Mouse (Mus musculus): ENCODE results near the gene Usp6nl. TPM values are rescaled to one million over a fixed set of nuclear protein-coding genes. Genes with fewer than 3 reads are reported as not detected.
A peak's percentile ranks its signal among the peaks of the same experiment; 100 is the strongest.

The Usp6nl gene
- polyA plus RNA-seq, 1 experiment from 2014 or later = 21.8 TPM

DNA sequence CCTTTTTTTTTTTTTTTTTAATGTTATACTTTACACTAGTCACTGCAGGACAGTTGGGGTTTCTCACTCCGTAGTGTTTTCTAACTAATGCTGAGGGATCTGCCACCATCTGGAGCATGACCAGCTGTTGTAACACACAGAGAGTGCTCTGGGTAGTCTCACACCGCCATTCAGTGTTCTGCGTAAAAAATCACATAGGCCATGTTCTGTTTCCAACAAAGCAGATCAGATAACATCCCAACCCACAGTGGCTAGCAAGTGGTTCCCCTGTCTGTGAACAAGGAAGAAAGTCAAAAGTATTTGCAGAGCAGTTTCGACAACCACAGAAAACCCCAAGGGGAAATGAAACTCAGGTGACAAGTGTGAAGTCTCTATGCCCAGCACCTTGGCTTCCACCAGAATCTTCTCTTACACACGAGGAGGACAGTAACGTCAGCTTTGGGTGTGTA, 13.1 kb upstream of the Usp6nl start:
- Histone ChIP-seq H3K4me2 (replicated peaks) (no peak overlapping the region), H3K27me3 (no peaks in the 10 kb centered on the region), H3K36me3 (no peaks in the 10 kb centered on the region), H3K27ac (replicated peaks) (no peak overlapping the region), H3K9me3 (no peaks in the 10 kb centered on the region), H3K4me3 (no peak overlapping the region), H3K9ac (replicated peaks) (no peak overlapping the region), H3K4me1 (no peaks in the 10 kb centered on the region)
- WGBS = 85% methylated on average over 6 of the region's 6 CpGs
- no peak for ATAC-seq (ENCODE audit: low FRiP score, low read depth)

- Histone ChIP-seq H3K4me2 (replicated peaks) (no peak overlapping the region), H3K4me1 (no peaks in the 10 kb centered on the region), H3K4me3 (no peak overlapping the region), H3K9me3 (no peaks in the 10 kb centered on the region), H3K27ac (replicated peaks) (no peak overlapping the region), H3K27me3 (no peaks in the 10 kb centered on the region), H3K9ac (replicated peaks) (no peak overlapping the region), H3K36me3 (no peaks in the 10 kb centered on the region)
- ATAC-seq (ENCODE audit: low FRiP score, low read depth) = no peak
- WGBS = 91% methylated on average over 10 of the region's 10 CpGs
Observed at GRCm38 (mm10) chr2:6312764-6313163, 9.7 kb upstream of the Usp6nl start.

DNA sequence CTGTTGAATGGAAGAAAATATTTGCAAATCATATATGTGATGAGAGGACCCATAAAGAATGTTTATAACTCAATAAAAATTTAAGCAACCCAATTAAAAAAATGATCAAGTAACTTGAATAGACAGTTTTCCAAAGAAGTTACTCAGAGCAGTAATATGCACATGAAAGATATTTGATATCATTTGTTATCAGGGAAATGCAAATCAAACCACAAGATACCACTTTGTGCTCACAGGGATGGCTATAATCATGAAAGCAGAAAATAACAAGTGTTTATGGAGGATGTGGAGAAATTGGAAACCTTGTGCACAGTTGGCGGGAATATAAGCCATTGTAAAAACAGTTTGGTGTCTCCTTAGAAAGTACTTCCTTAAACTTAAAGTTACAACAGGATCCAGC, 8.7 kb upstream of the Usp6nl start:
- no peak for ATAC-seq (ENCODE audit: low FRiP score, low read depth)
- no peak overlapping the region for H3K9ac ChIP-seq (replicated peaks)
- WGBS = 97% methylated on average over 1 of the region's 1 CpGs
- H3K27ac ChIP-seq (replicated peaks) = no peak overlapping the region
- H3K27me3 ChIP-seq = no peaks in the 10 kb centered on the region
- H3K4me3 ChIP-seq = no peak overlapping the region
- no peaks in the 10 kb centered on the region for H3K4me1 ChIP-seq
- H3K9me3 ChIP-seq = no peaks in the 10 kb centered on the region
- no peak overlapping the region for H3K4me2 ChIP-seq (replicated peaks)
- no peaks in the 10 kb centered on the region for H3K36me3 ChIP-seq

DNA sequence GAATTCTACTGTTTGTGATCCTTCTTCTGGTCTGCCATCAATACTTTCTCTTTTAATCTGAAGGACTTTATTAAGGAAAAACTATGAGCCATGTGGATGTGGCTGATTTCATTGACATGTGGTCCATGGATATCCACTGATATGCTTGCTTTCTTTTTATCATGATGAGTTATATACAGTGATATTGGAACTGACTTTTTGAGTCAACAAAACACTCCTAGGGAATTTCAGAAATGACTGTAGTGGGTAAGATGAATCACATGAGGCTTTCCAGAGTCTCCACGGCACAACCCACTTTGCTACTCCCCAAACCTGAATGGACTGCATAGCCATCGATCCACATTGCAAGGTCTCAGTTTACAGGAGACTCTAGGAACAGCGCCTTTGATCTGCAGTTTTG, 2.3 kb upstream of the Usp6nl start:
- Histone ChIP-seq H3K4me2 (replicated peaks) (no peak overlapping the region), H3K9me3 (no peaks in the 10 kb centered on the region), H3K9ac (replicated peaks) (no peak overlapping the region), H3K36me3 (no peaks in the 10 kb centered on the region), H3K4me3 (no peak overlapping the region), H3K27me3 (no peaks in the 10 kb centered on the region), H3K27ac (replicated peaks) (no peak overlapping the region), H3K4me1 (peaks cover 22% of the 10 kb centered on the region)
- WGBS = 85% methylated on average over 3 of the region's 3 CpGs
- no peak for ATAC-seq (ENCODE audit: low FRiP score, low read depth)

GRCm38 (mm10) chr2:6321769-6322375, 595 bp upstream of the Usp6nl start:
- Histone ChIP-seq H3K9me3 (no peaks in the 10 kb centered on the region), H3K4me3 (peak overlapping the region; percentile 77), H3K27ac (replicated peaks) (peak overlapping the region; percentile 97), H3K36me3 (no peaks in the 10 kb centered on the region), H3K4me1 (peaks cover 27% of the 10 kb centered on the region), H3K4me2 (replicated peaks) (peak overlapping the region; percentile 63), H3K27me3 (no peaks in the 10 kb centered on the region), H3K9ac (replicated peaks) (peak overlapping the region; percentile 97)
- 8% methylated on average over 9 of the region's 9 CpGs for WGBS
- no peak; the same call in 1 of the 2 replicates for ATAC-seq (ENCODE audit: low FRiP score, low read depth)

DNA sequence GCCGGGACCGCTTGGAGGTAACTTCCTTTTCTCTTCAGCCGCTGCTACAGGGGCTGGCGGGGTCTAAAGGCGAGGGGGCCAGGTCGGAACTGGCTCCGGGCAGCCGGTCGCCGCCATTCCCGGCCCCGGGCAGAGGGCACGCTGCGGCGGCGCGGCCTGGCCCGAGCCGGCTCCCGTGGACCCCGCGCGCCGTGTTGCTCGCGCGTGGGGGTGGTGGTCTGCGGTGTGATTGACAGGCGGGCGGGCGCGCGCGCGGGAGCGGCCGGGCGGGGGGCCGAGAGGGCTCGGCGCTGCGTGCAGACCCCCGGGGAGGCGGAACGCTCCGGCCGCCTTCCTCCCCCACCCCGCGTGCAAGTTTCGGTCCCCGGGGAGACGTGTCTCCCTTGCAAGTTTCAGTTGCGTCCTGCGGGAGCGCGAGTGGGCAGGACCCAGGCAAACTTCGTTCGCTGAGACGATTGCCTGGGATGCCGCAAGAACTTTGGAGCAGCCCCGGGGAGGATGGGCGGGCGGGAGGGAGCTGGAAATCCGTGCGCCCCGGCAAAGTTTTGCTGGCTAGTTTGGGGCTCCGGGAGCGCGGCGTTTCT, 563 bp downstream of the Usp6nl start:
- Histone ChIP-seq H3K9ac (replicated peaks) (peak overlapping the region; percentile 97), H3K4me1 (peaks cover 27% of the 10 kb centered on the region), H3K4me3 (peak overlapping the region; percentile 77), H3K4me2 (replicated peaks) (peak overlapping the region; percentile 63), H3K36me3 (no peaks in the 10 kb centered on the region), H3K27me3 (no peaks in the 10 kb centered on the region), H3K9me3 (no peaks in the 10 kb centered on the region), H3K27ac (replicated peaks) (peak overlapping the region; percentile 97)
- ATAC-seq (ENCODE audit: low FRiP score, low read depth) = peak; percentile 75
- under 1% methylated on average over 70 of the region's 70 CpGs for WGBS

- Histone ChIP-seq H3K4me3 (no peak overlapping the region), H3K27ac (replicated peaks) (no peak overlapping the region), H3K36me3 (no peaks in the 10 kb centered on the region), H3K4me1 (peaks cover 32% of the 10 kb centered on the region), H3K27me3 (no peaks in the 10 kb centered on the region), H3K9me3 (no peaks in the 10 kb centered on the region), H3K9ac (replicated peaks) (no peak overlapping the region), H3K4me2 (replicated peaks) (no peak overlapping the region)
- ATAC-seq (ENCODE audit: low FRiP score, low read depth) = no peak
- WGBS = 37% methylated on average over 3 of the region's 3 CpGs
Observed at GRCm38 (mm10) chr2:6325646-6326045, 3.2 kb downstream of the Usp6nl start.

GRCm38 (mm10) chr2:6328927-6329326, 6.5 kb downstream of the Usp6nl start:
- Histone ChIP-seq H3K4me1 (peaks cover 24% of the 10 kb centered on the region), H3K36me3 (no peaks in the 10 kb centered on the region), H3K27me3 (no peaks in the 10 kb centered on the region), H3K4me2 (replicated peaks) (no peak overlapping the region), H3K9me3 (no peaks in the 10 kb centered on the region), H3K27ac (replicated peaks) (no peak overlapping the region), H3K4me3 (no peak overlapping the region), H3K9ac (replicated peaks) (no peak overlapping the region)
- no peak for ATAC-seq (ENCODE audit: low FRiP score, low read depth)
- WGBS = 83% methylated on average over 7 of the region's 7 CpGs

GRCm38 (mm10) chr2:6330756-6331155, 8.3 kb downstream of the Usp6nl start:
- H3K27me3 ChIP-seq = no peaks in the 10 kb centered on the region
- WGBS = 93% methylated on average over 8 of the region's 8 CpGs
- no peak overlapping the region for H3K4me3 ChIP-seq

GRCm38 (mm10) chr2:6331324-6332137, 9.1 kb downstream of the Usp6nl start:
- WGBS = 80% methylated on average over 7 of the region's 7 CpGs
- no peak overlapping the region for H3K9ac ChIP-seq (replicated peaks)
- H3K27ac ChIP-seq (replicated peaks) = no peak overlapping the region
- no peak overlapping the region for H3K4me2 ChIP-seq (replicated peaks)
- no peak for ATAC-seq (ENCODE audit: low FRiP score, low read depth)
- H3K27me3 ChIP-seq = no peaks in the 10 kb centered on the region
- H3K36me3 ChIP-seq = no peaks in the 10 kb centered on the region
- no peak overlapping the region for H3K4me3 ChIP-seq
- no peaks in the 10 kb centered on the region for H3K9me3 ChIP-seq
- H3K4me1 ChIP-seq = peaks cover 21% of the 10 kb centered on the region; the same call in 1 of the 2 replicates

More at GRCm38 (mm10) chr2:6330756-6331155, 8.3 kb downstream of the Usp6nl start:
- H3K4me2 ChIP-seq (replicated peaks) = no peak overlapping the region
- ATAC-seq (ENCODE audit: low FRiP score, low read depth) = no peak
- no peaks in the 10 kb centered on the region for H3K36me3 ChIP-seq
- no peak overlapping the region for H3K9ac ChIP-seq (replicated peaks)
- no peak overlapping the region for H3K27ac ChIP-seq (replicated peaks)
- peaks cover 21% of the 10 kb centered on the region; the same call in 1 of the 2 replicates for H3K4me1 ChIP-seq
- no peaks in the 10 kb centered on the region for H3K9me3 ChIP-seq

DNA sequence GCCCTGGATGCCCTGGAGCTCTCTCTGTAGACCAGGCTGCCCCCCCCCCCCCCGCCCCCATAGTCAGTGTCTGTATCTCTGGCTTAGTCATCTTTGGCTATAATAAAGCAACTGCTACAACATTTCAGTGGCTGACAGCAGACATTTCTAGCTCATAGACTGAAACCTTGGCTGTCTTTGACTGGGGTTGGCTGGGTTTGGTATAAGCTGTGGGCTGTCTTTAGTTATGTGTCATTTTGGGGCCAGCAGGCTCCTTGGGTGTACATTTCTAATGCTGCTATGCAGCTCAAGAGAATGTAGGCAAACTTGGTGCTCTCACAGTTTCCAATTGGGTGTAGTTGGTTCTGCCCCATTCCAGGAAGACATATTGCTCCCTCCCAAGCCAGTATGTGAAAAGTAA, 11.1 kb downstream of the Usp6nl start:
- Histone ChIP-seq H3K4me3 (no peak overlapping the region), H3K36me3 (0 out of 2 replicates have a peak, but pooled peaks cover 10% of the 10 kb centered on the region), H3K27me3 (no peaks in the 10 kb centered on the region), H3K4me1 (peaks cover 21% of the 10 kb centered on the region; the same call in 1 of the 2 replicates), H3K9ac (replicated peaks) (no peak overlapping the region), H3K9me3 (no peaks in the 10 kb centered on the region), H3K27ac (replicated peaks) (no peak overlapping the region), H3K4me2 (replicated peaks) (no peak overlapping the region)
- no peak for ATAC-seq (ENCODE audit: low FRiP score, low read depth)
- WGBS = 80% methylated on average over 1 of the region's 1 CpGs

DNA sequence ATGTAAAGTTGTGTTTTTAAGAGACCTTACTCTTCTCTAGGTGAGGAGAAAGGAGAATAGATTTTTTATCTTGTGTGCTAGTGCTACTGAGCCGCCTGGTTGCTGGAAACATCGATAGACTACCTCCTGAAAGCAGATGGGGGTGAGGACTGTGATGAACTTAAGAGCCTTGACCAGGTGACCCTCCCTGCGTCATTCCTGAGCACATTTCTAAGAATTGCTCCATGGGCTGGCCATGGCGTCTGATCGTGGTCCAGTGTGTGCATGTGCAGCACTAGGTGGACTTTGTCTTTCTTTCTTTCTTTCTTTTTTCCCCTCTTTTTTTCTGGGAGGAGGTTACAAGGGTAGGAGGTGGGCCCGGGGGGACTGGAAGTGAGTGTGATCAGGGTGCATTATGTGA, 11.5 kb downstream of the Usp6nl start:
- ATAC-seq (ENCODE audit: low FRiP score, low read depth) = no peak
- H3K27ac ChIP-seq (replicated peaks) = no peak overlapping the region
- WGBS = 90% methylated on average over 6 of the region's 6 CpGs
- no peaks in the 10 kb centered on the region for H3K27me3 ChIP-seq
- peaks cover 21% of the 10 kb centered on the region; the same call in 1 of the 2 replicates for H3K4me1 ChIP-seq
- H3K9ac ChIP-seq (replicated peaks) = no peak overlapping the region
- H3K4me3 ChIP-seq = no peak overlapping the region
- H3K9me3 ChIP-seq = no peaks in the 10 kb centered on the region
- H3K4me2 ChIP-seq (replicated peaks) = no peak overlapping the region
- 0 out of 2 replicates have a peak, but pooled peaks cover 10% of the 10 kb centered on the region for H3K36me3 ChIP-seq

All from midbrain, embryonic 12.5 days (tissue).